Mouse (Mus musculus) ES-Bruce4 (cell line): ENCODE measurements around the gene Rspry1. TPM values are rescaled to one million over a fixed set of nuclear protein-coding genes. Genes with fewer than 3 reads are reported as not detected.

Source experiments
- H3K27ac ChIP-seq: 2 replicates; pipeline ENCODE4 v1.5.1; 2012; ENCODE audit warnings: low read length, inconsistent platforms; ENCODE audit not compliant: insufficient read depth
- H3K27me3 ChIP-seq: 2 replicates; pipeline ENCODE4 v1.6.1; 2012; ENCODE audit warnings: mild to moderate bottlenecking, low read length, inconsistent platforms; ENCODE audit not compliant: control insufficient read depth, poor library complexity, insufficient read depth, severe bottlenecking
- H3K36me3 ChIP-seq: 2 replicates; pipeline ENCODE4 v1.6.1; 2012; ENCODE audit warnings: inconsistent platforms, mild to moderate bottlenecking, low read length, moderate library complexity; ENCODE audit not compliant: control insufficient read depth, poor library complexity, insufficient read depth, severe bottlenecking
- H3K4me1 ChIP-seq: one replicate; pipeline ENCODE4 v1.8.1; 2011; ENCODE audit warnings: low read length; ENCODE audit not compliant: control insufficient read depth, insufficient read depth
- H3K4me3 ChIP-seq: 2 replicates; pipeline ENCODE4 v1.5.1; 2011; ENCODE audit warnings: low read depth, mild to moderate bottlenecking, low read length
- H3K9ac ChIP-seq: 2 replicates; pipeline ENCODE4 v1.6.1; 2012; ENCODE audit warnings: low read depth, mild to moderate bottlenecking, inconsistent platforms; ENCODE audit not compliant: poor library complexity, severe bottlenecking
- H3K9me3 ChIP-seq: replicated peaks from 2 replicates; pipeline ENCODE4 v1.6.1; 2012; ENCODE audit warnings: mild to moderate bottlenecking, low read length, inconsistent platforms; ENCODE audit not compliant: control insufficient read depth, poor library complexity, insufficient read depth, severe bottlenecking
- CTCF ChIP-seq: IDR thresholded peaks from one replicate; pipeline ENCODE4 v1.8.1; 2011; ENCODE audit warnings: low read depth, low read length
- EP300 ChIP-seq: IDR thresholded peaks from 2 replicates; pipeline ENCODE4 v1.6.1; 2011; ENCODE audit warnings: low read depth, low read length; ENCODE audit not compliant: insufficient read depth
- POLR2A ChIP-seq: IDR thresholded peaks from one replicate; pipeline ENCODE4 v1.8.1; 2011; ENCODE audit warnings: low read length; ENCODE audit not compliant: insufficient read depth
- polyA plus RNA-seq: library from polyadenylated mRNA; stranded (reverse); fragments of >200 nt; gene quantifications from 2 replicates; pipeline ENCODE4 v1.2.4, GENCODE M21; 2011; ENCODE audit warnings: low read depth; ENCODE audit not compliant: missing spikeins, insufficient read depth, insufficient read length

The Rspry1 gene
- polyA plus RNA-seq, 1 experiment = 20.4 TPM

DNA sequence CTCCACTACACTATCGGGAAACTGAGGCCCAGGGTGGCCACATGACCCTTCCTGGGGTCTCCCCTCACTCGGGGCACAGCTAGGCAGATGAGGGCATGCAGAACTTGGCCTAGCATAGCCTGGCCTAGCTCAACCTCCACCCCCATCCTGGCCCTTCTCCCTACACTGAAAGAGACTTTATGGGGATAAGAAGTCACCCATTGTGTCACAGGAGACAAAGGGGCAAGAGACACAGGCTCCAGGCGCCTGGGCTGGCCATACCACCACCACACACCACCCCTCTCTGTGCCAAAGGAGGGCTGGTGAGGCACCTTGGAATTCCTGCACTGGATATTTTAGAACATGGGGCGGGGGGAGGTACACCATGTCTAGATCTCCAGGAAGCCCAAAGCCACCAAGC is 82.5 kb downstream of the Rspry1 start:
- Histone ChIP-seq H3K27me3 (no peaks in the 10 kb centered on the region), H3K27ac (no peak overlapping the region), H3K4me1 (no peaks in the 10 kb centered on the region), H3K9me3 (no peaks in the 10 kb centered on the region), H3K9ac (no peak overlapping the region), H3K36me3 (no peaks in the 10 kb centered on the region), H3K4me3 (no peak overlapping the region)
- TF ChIP-seq EP300 (no peak), CTCF (no peak), POLR2A (no peak)

DNA sequence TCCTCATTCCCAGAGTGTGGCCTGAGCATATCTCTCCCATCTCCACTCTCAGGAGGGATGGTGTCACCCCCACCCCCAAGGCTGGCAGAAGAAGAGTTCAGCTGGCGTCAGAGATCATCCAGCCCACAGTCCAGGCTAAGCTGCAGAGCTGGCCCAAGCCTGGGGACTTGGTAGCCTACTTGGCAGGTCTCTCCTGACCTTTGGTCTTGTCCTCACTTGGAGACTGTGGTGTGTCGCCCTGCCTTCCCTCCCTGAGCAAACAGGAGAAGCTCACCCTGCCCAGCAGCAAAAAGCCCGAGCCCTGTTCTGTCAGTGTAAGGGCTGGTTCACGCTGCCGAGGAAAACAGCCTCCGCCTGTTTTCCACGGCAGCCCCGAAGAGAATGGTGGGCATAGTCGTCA is 84.2 kb downstream of the Rspry1 start:
- TF ChIP-seq POLR2A = no peak
- TF ChIP-seq EP300 = no peak
- TF ChIP-seq CTCF = no peak
- Histone ChIP-seq H3K4me3 (no peak overlapping the region), H3K4me1 (no peaks in the 10 kb centered on the region), H3K9me3 (no peaks in the 10 kb centered on the region), H3K27me3 (no peaks in the 10 kb centered on the region), H3K9ac (no peak overlapping the region), H3K36me3 (no peaks in the 10 kb centered on the region), H3K27ac (no peak overlapping the region)

DNA sequence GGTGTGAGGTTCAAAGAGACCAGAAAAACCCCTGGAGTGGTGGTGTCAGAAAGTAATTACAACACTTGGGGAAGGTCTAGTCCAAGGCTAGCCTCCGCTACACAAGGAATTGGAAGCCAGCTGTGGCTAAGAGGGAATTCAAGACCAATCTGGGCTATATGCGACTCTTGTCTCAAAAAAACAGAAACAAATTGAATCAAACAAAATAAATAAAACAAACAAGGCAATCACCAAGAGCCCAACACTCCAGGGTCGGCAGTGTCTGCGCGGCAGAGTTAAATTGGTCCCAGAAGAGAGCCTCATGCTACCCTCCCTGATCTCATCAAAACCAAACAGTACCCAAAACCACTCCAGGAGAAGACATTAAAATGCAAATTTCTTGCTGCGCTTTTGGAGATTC is 93.0 kb downstream of the Rspry1 start:
- H3K27me3 ChIP-seq = peaks cover 10% of the 10 kb centered on the region
- TF ChIP-seq EP300 (no peak), CTCF (no peak), POLR2A (no peak)
- H3K9me3 ChIP-seq = no peaks in the 10 kb centered on the region
- H3K36me3 ChIP-seq = no peaks in the 10 kb centered on the region
- H3K4me1 ChIP-seq = no peaks in the 10 kb centered on the region
- H3K9ac ChIP-seq = peak overlapping the region; percentile 37; the same call in 1 of the 2 replicates
- H3K4me3 ChIP-seq = no peak overlapping the region
- no peak overlapping the region for H3K27ac ChIP-seq

DNA sequence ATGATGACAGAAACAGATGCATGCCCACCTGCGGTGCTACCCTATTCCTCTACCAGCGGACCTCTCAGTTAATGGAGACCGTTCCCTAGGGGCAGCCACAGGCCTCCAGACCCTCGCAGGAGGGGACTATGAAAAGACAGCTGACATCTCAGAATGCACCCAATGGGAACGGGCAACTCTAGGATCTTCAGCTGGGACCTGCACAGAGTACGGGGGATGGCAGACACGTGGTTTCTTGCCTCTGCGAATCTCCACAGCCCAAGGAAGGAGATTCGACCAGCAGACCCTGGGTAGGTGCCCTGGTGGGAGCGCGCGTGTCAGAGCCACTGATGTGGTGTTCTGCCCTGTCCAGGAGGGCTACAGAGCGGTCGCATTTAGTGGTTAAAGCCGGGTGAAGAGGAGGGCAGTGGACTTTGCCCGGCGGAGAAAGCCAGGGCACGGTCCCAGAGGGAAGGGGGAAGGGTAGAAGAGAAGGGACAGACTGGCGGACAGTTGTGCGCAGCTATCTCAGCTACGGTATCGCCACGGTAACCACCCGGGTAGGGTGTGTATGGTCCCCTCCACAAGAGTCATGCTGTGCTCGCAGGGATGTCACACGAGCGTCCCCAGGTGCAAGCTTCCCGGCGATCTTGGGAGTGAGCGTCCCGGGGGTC is 93.7 kb downstream of the Rspry1 start:
- H3K27me3 ChIP-seq = peaks cover 10% of the 10 kb centered on the region
- no peaks in the 10 kb centered on the region for H3K9me3 ChIP-seq
- no peaks in the 10 kb centered on the region for H3K4me1 ChIP-seq

DNA sequence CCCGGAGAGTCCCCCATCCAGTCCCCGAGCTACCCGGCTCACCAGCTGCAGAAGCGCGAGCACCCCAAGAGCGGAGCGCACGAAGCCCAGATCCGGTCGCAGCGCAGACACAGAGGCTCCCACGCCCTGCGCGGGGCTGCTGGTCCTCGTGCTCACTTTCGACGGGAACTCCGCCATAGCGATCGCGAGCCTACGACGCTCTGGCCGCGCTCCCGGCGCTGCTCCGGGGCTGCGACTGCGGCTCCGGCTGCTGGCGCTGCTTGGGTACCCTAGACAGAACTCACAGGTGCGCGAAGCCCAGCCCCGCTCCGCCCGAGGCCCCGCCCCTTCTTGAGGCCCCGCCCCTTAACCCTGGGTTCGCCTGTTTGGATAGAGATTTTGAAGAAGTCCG is 94.3 kb downstream of the Rspry1 start, which contains the start of gene Pllp:
TSS of gene Pllp (minus strand) at position 285 of the 391 bp plus-strand sequence.
- Histone ChIP-seq H3K4me3 (peak within 1 kb of the TSS; percentile 86), H3K36me3 (no peaks in the 10 kb centered on the region), H3K27ac (no peak within 1 kb of the TSS), H3K4me1 (no peaks in the 10 kb centered on the region), H3K9me3 (no peaks in the 10 kb centered on the region), H3K9ac (peak within 1 kb of the TSS; percentile 71), H3K27me3 (peaks cover 10% of the 10 kb centered on the region)
- TF ChIP-seq EP300 (no peak), CTCF (no peak), POLR2A (no peak)

More for the DNA sequence above, 93.7 kb downstream of the Rspry1 start:
- no peak for TF ChIP-seq POLR2A
- peak overlapping the region; percentile 86 for H3K4me3 ChIP-seq
- no peak overlapping the region for H3K27ac ChIP-seq
- peak overlapping the region; percentile 71 for H3K9ac ChIP-seq
- H3K36me3 ChIP-seq = no peaks in the 10 kb centered on the region

DNA sequence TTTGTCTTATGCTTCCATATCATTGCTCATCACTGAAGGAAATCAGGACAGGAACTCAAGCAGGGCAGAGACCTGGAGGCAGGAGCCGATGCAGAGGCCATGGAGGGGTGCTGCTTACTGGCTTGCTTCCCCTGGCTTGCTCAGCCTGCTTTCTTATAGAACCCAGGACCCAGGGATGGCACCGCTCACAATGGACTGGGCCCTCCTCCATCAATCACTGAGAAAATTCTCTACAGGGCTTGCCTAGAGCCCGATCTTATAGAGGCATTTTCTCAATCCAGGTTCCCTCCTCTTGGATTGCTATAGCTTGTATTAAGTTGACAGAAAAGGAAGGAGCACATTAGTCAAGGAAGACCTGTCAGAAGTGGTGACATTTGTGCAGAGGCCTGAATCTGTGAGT is 94.8 kb downstream of the Rspry1 start:
- H3K27ac ChIP-seq = no peak overlapping the region
- no peaks in the 10 kb centered on the region for H3K36me3 ChIP-seq
- TF ChIP-seq POLR2A (no peak), CTCF (no peak), EP300 (no peak)
- H3K4me3 ChIP-seq = no peak overlapping the region
- H3K27me3 ChIP-seq = peaks cover 10% of the 10 kb centered on the region
- no peaks in the 10 kb centered on the region for H3K9me3 ChIP-seq
- no peaks in the 10 kb centered on the region for H3K4me1 ChIP-seq
- H3K9ac ChIP-seq = no peak overlapping the region
